In the genomic region with DNA sequence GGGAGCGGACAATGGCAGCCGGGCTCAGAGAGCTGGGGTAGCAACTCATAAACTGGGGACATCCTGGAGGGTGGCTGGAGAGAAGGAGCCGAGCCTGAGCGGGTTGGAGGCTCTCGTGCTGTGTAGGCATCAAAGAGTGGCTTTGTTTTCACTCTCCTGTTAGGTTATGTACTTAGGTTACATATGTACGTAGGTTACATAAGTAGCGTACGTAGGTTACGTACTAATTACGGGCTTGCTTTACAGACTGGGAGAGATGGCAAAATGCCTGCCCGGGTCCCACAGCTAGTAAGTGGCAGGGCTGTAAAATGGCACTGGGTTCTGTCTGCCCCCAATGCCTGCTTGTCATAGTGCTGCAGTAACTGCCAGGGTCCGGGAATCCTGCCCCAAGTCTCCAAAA, we compare ENCODE assay signal across 10 mouse cellular contexts. TPM values are rescaled to one million over a fixed set of nuclear protein-coding genes. Genes with fewer than 3 reads are reported as not detected.
DNase-seq lines count a peak whose midpoint lies in the region; ATAC-seq and TF ChIP-seq lines count a peak whose summit lies in the region.
"Had no signal": no experiment of that assay in that cellular context is flagged by ENCODE, and none has a peak within 500 bp of the region (broad histone marks: within the 10 kb centered on the region; RNA-seq: fewer than 3 reads in every experiment).

No protein-coding gene starts in this region.

- H3K36me3 ChIP-seq in lung, embryonic 15.5 days: no peaks in the 10 kb centered on the region
- no peaks in the 10 kb centered on the region for H3K36me3 ChIP-seq in hindbrain, embryonic 15.5 days
- H3K36me3 ChIP-seq in neural tube, embryonic 12.5 days: no peaks in the 10 kb centered on the region

- no peak overlapping the region for H3K27ac ChIP-seq in cerebellum, adult 2 months (ENCODE audit: insufficient read depth, low read length)
- H3K27ac ChIP-seq in lung, embryonic 15.5 days: no peak overlapping the region
- H3K27ac ChIP-seq in hindbrain, embryonic 15.5 days (replicated peaks): no peak overlapping the region
- H3K27ac ChIP-seq in neural tube, embryonic 12.5 days: no peak overlapping the region
- H3K27ac ChIP-seq: heart, adult 2 months had no signal

- H3K9ac ChIP-seq in lung, embryonic 15.5 days: no peak overlapping the region
- no peak overlapping the region for H3K9ac ChIP-seq in hindbrain, embryonic 15.5 days
- H3K9ac ChIP-seq in neural tube, embryonic 12.5 days: no peak overlapping the region

- 54% methylated on average over 12 of the region's 12 CpGs for WGBS in cerebellum, adult 2 months
- WGBS in lung, embryonic 15.5 days: 58% methylated on average over 12 of the region's 12 CpGs
- WGBS in hindbrain, embryonic 15.5 days: 59% methylated on average over 12 of the region's 12 CpGs
- WGBS in neural tube, embryonic 12.5 days: 45% methylated on average over 12 of the region's 12 CpGs

- H3K4me2 ChIP-seq in lung, embryonic 15.5 days: peak overlapping the region; percentile 35
- H3K4me2 ChIP-seq in hindbrain, embryonic 15.5 days: peak overlapping the region; percentile 18; the same call in 1 of the 2 replicates
- peak overlapping the region; percentile 12; the same call in 1 of the 2 replicates for H3K4me2 ChIP-seq in neural tube, embryonic 12.5 days (replicated peaks)

- peak in 1 of 2 experiments; percentile 7 for DNase-seq in cerebellum, adult 2 months
- no peak for DNase-seq in cerebellum, adult 9-10 months
- DNase-seq in lung, postnatal 14 days: no peak
- DNase-seq in embryo, embryonic 10.5 days (ENCODE audit: low spot score): no peak
- no peak for DNase-seq in thymus, postnatal 36 days

- TF ChIP-seq POLR2A in cerebellum, adult 2 months (IDR thresholded peaks at IDR 0.05; ENCODE audit: borderline replicate concordance, insufficient read depth, low read length): no peak

- no peak for ATAC-seq in lung, embryonic 15.5 days (ENCODE audit: borderline replicate concordance, extremely low read depth, low FRiP score, low TSS enrichment)
- peak; percentile 65; the same call in 1 of the 2 replicates for ATAC-seq in hindbrain, embryonic 15.5 days (ENCODE audit: low FRiP score, low read depth)
- no peak for ATAC-seq in neural tube, embryonic 12.5 days (ENCODE audit: low FRiP score, low read depth)

- H3K9me3 ChIP-seq in lung, embryonic 15.5 days: no peaks in the 10 kb centered on the region
- H3K9me3 ChIP-seq in hindbrain, embryonic 15.5 days: no peaks in the 10 kb centered on the region
- H3K9me3 ChIP-seq in neural tube, embryonic 12.5 days: no peaks in the 10 kb centered on the region

- TF ChIP-seq CTCF in cerebellum, adult 2 months (IDR thresholded peaks at IDR 0.05; ENCODE audit: borderline replicate concordance, insufficient read depth, low read depth, low read length): no peak

- no peaks in the 10 kb centered on the region for H3K27me3 ChIP-seq in cerebellum, adult 2 months (ENCODE audit: control insufficient read depth, insufficient read depth, low read length)
- peaks cover 14% of the 10 kb centered on the region; the same call in 1 of the 2 replicates for H3K27me3 ChIP-seq in lung, embryonic 15.5 days
- peaks cover 27% of the 10 kb centered on the region for H3K27me3 ChIP-seq in hindbrain, embryonic 15.5 days
- H3K27me3 ChIP-seq in neural tube, embryonic 12.5 days (replicated peaks): peaks cover 39% of the 10 kb centered on the region

- peak overlapping the region; percentile 11 for H3K4me3 ChIP-seq in cerebellum, adult 2 months (replicated peaks; ENCODE audit: insufficient read depth, low read depth, low read length)
- H3K4me3 ChIP-seq in lung, embryonic 15.5 days: 0 out of 2 replicates have a peak overlapping the region, but pooled peaks have one; percentile 2
- no peak overlapping the region for H3K4me3 ChIP-seq in hindbrain, embryonic 15.5 days
- H3K4me3 ChIP-seq in neural tube, embryonic 12.5 days: no peak overlapping the region
- H3K4me3 ChIP-seq: heart, adult 2 months had no signal

- H3K4me1 ChIP-seq in cerebellum, adult 2 months (ENCODE audit: control insufficient read depth, insufficient read depth, low read length): no peaks in the 10 kb centered on the region
- H3K4me1 ChIP-seq in lung, embryonic 15.5 days: no peaks in the 10 kb centered on the region
- H3K4me1 ChIP-seq in hindbrain, embryonic 15.5 days (replicated peaks): no peaks in the 10 kb centered on the region
- H3K4me1 ChIP-seq in neural tube, embryonic 12.5 days: 0 out of 2 replicates have a peak, but pooled peaks cover 9% of the 10 kb centered on the region

RNA-seq across cellular contexts. Expression of a gene that starts 18.3 kb away (rescaled TPM):
- polyA plus RNA-seq in cerebellum, adult 2 months (2012; rRNA removed): 0.73 and 0.84 TPM in 2 replicates
- 3.1 and 3.9 TPM in 2 replicates for polyA plus RNA-seq in lung, embryonic 15.5 days (2015; fragmentation: Nextera tagmentation; extraction: Ambion mirVana)
- polyA plus RNA-seq in hindbrain, embryonic 15.5 days (2015; fragmentation: Nextera tagmentation; extraction: Ambion mirVana): 0.95 and 1.4 TPM in 2 replicates
- polyA plus RNA-seq in neural tube, embryonic 12.5 days (2016; fragmentation: Nextera tagmentation; extraction: Ambion mirVana): 1.4 TPM in 2 replicates

RNA-seq across cellular contexts. Expression of a gene that starts 54.9 kb away (rescaled TPM):
- polyA plus RNA-seq in cerebellum, adult 2 months (2012; rRNA removed): not detected in 2 replicates
- not detected in 2 replicates for polyA plus RNA-seq in lung, embryonic 15.5 days (2015; fragmentation: Nextera tagmentation; extraction: Ambion mirVana)
- 1.5 and 16.1 TPM in 2 replicates for polyA plus RNA-seq in hindbrain, embryonic 15.5 days (2015; fragmentation: Nextera tagmentation; extraction: Ambion mirVana)
- 36.5 and 39.9 TPM in 2 replicates for polyA plus RNA-seq in neural tube, embryonic 12.5 days (2016; fragmentation: Nextera tagmentation; extraction: Ambion mirVana)
- polyA plus RNA-seq: heart, adult 2 months; spleen, adult 2 months had no signal

Comparison
In these comparisons a context has a peak if more than half of its experiments do, and no peak if none do; other contexts are left out.
1. H3K4me3 ChIP-seq: peak in cerebellum, adult 2 months (single experiment) and lung, embryonic 15.5 days (single experiment); none in hindbrain, embryonic 15.5 days (single experiment) and neural tube, embryonic 12.5 days (single experiment).
2. Peak in every context shown above with its lines, with median percentiles within 50 percentile points of each other: H3K4me2 ChIP-seq.